Mouse (Mus musculus) hematopoietic stem cell, adult 5-6 weeks (primary cell): ENCODE measurements at regions not wholly inside any gene's neighbourhood (a gene's known extent, or its start where the extent isn't known, plus 50 kb on each side); places are given as distances from the start of the nearest gene placed in this dataset.

Experiments
- ATAC-seq, 2 experiments: fragments of 125-278 bp in 1 of 2; replicated peaks in 1 of 2; 2 replicates each; pipeline ENCODE4 v1.8.0; 2016 to 2017; ENCODE audit warnings: inconsistent platforms in 2 of 2, mild to moderate bottlenecking in 2 of 2, moderate number of reproducible peaks in 2 of 2, low read depth in 1 of 2, moderate TSS enrichment in 1 of 2; ENCODE audit not compliant: low FRiP score in 2 of 2, poor library complexity in 2 of 2, severe bottlenecking in 2 of 2, insufficient read depth in 1 of 2, low TSS enrichment in 1 of 2

GRCm38 (mm10) chr14:25383169-25383824 is 75.7 kb upstream of the Zmiz1 start:
- no peak for ATAC-seq

GRCm38 (mm10) chr14:25385644-25386043 is 73.3 kb upstream of the Zmiz1 start:
- ATAC-seq: no peak

GRCm38 (mm10) chr14:25387780-25388179 is 71.2 kb upstream of the Zmiz1 start:
- no peak for ATAC-seq

GRCm38 (mm10) chr14:25389314-25389713 is 69.7 kb upstream of the Zmiz1 start:
- ATAC-seq: no peak

GRCm38 (mm10) chr14:25392412-25392811 is 66.6 kb upstream of the Zmiz1 start:
- ATAC-seq: no peak

GRCm38 (mm10) chr14:25392940-25393339 is 66.0 kb upstream of the Zmiz1 start:
- peak; percentile 36 to 54 for ATAC-seq

- ATAC-seq: no peak
Observed at GRCm38 (mm10) chr14:25394931-25395330, 64.1 kb upstream of the Zmiz1 start.

- ATAC-seq: peak in 1 of 2 experiments; percentile 15; a peak in 1 of 4 replicates
Observed at GRCm38 (mm10) chr14:25396990-25397531, 61.9 kb upstream of the Zmiz1 start.

- ATAC-seq: no peak
Observed at GRCm38 (mm10) chr14:25397751-25398150, 61.2 kb upstream of the Zmiz1 start.

- no peak for ATAC-seq
Observed at GRCm38 (mm10) chr14:25398745-25399144, 60.2 kb upstream of the Zmiz1 start.

- no peak for ATAC-seq
Observed at GRCm38 (mm10) chr14:25399286-25399685, 59.7 kb upstream of the Zmiz1 start.

GRCm38 (mm10) chr14:25401104-25401963 is 57.7 kb upstream of the Zmiz1 start:
- ATAC-seq: peak in 1 of 2 experiments; percentile 20; a peak in 1 of 4 replicates

GRCm38 (mm10) chr14:25402409-25402808 is 56.6 kb upstream of the Zmiz1 start:
- 0 out of 4 replicates have a peak, but pooled peaks of 1 of the 2 experiments have one; percentile 4 for ATAC-seq

GRCm38 (mm10) chr14:25405191-25405590 is 53.8 kb upstream of the Zmiz1 start:
- ATAC-seq: no peak

- ATAC-seq: no peak
Observed at GRCm38 (mm10) chr14:25406059-25406458, 52.9 kb upstream of the Zmiz1 start.

GRCm38 (mm10) chr14:25406613-25407012 is 52.4 kb upstream of the Zmiz1 start:
- no peak for ATAC-seq

- ATAC-seq: no peak
Observed at GRCm38 (mm10) chr14:25407111-25407510, 51.9 kb upstream of the Zmiz1 start.
